Mouse (Mus musculus): Measurements from ENCODE around the gene Mctp2. TPM values are rescaled to one million over a fixed set of nuclear protein-coding genes. Genes with fewer than 3 reads are reported as not detected.

Gene Mctp2
- total and polyA plus RNA-seq, 3 experiments = not detected

DNA sequence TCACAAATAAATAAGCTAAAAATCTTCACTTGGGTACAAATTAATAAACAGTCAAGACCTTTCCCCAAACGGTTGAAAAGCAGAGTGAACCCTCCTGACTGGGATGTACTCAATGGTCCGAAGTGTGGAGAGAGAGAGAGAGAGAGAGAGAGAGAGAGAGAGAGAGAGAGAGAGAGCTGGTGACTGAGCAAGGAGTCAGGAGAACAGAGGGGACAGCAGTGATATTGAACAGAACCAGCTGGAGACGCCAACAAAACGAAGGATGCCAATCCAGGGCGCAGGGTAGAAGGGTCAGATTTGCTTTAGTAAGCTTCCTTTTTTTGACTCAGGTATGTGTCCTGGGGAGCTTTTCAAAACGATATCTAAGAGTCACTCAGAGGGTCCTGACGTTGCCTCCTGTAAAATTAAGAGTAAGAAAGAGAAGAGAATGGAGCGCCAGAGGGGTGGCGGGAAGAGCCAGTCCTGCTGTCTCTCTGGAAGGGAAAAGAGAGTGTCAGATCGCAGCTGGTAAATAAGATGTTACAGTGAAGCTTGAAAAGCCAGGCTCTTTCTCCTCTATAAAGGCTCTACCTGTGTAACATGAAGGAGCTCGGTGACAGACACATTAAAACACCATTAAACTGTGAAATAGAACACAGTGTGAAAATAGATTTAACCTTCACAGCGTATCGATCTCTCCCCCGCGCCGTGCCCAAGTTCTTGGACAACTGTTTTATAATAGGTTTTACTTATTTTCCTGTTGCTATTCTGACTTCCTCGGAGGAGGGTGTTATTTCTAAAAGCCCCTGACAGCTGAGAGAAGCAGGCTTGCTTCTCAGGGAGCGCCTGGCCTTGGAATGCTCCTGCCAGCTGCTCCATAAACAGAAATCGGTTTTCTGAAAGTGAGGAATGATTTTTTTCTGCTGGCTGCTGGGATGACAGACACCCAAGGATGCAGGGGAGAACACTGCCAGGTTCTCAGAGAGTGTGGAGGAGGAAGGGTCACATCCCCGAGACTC, 258.5 kb downstream of the Mctp2 start:
- H3K9me3 ChIP-seq (replicated peaks; ENCODE audit: insufficient read depth, low read length) = no peaks in the 10 kb centered on the region
- H3K4me3 ChIP-seq (ENCODE audit: control insufficient read depth in 1 of 2, insufficient read depth in 1 of 2, low read depth in 2 of 2, low read length in 2 of 2) = no peak overlapping the region
- no peak overlapping the region for H3K27ac ChIP-seq (ENCODE audit: control insufficient read depth, low read depth, low read length)
- H3K27me3 ChIP-seq (ENCODE audit: control insufficient read depth in 1 of 2, insufficient read depth in 2 of 2, low read length in 2 of 2) = no peaks in the 10 kb centered on the region
- H3K9ac ChIP-seq (ENCODE audit: control insufficient read depth, low read depth, low read length, poor library complexity, severe bottlenecking) = no peak overlapping the region
- no peaks in the 10 kb centered on the region for H3K36me3 ChIP-seq (ENCODE audit: control insufficient read depth in 1 of 2, insufficient read depth in 2 of 2, low read length in 2 of 2)
- TF ChIP-seq MEF2A (IDR thresholded peaks at IDR 0.05; ENCODE audit: extremely low read depth, insufficient replicate concordance, low read depth, low read length, poor library complexity, severe bottlenecking) = no peak
- TF ChIP-seq GABPA (IDR thresholded peaks at IDR 0.05; ENCODE audit: low read depth, low read length) = no peak
- no peak for DNase-seq (ENCODE audit: low read depth, low spot score)
- H3K79me2 ChIP-seq (ENCODE audit: control insufficient read depth, insufficient read depth, low read length, poor library complexity) = no peaks in the 10 kb centered on the region
- no peaks in the 10 kb centered on the region for H3K4me1 ChIP-seq (ENCODE audit: control insufficient read depth in 1 of 2, insufficient read depth in 2 of 2, low read length in 2 of 2)
